Mouse (Mus musculus): Measurements from ENCODE around the gene Hba-a2.

GRCm38 (mm10) chr11:32331861-32332260 is 35.6 kb downstream of the Hba-a2 start:
- no peak for TF ChIP-seq CTCF (conservative IDR thresholded peaks at IDR 0.05; ENCODE audit: low read length)
- TF ChIP-seq NANOG (IDR thresholded peaks at IDR 0.05; ENCODE audit: borderline replicate concordance, low read length): no peak
- no peak for TF ChIP-seq POU5F1 (IDR thresholded peaks at IDR 0.05; ENCODE audit: borderline replicate concordance, low read length)
